Mouse (Mus musculus) kidney, embryonic 15.5 days (tissue): ENCODE results near the gene Pmfbp1. TPM values are rescaled to one million over a fixed set of nuclear protein-coding genes. Genes with fewer than 3 reads are reported as not detected.

Experiments
- ATAC-seq: fragments of 200-750 bp; cut with Nextera tagmentation; replicated peaks from 2 replicates; pipeline ENCODE4 v1.8.0; 2017; ENCODE audit warnings: moderate TSS enrichment; ENCODE audit not compliant: low FRiP score
- H3K27ac ChIP-seq: fragments of 300-500 bp; sonication (generic); 2 replicates; pipeline ENCODE4 v1.5.1; 2015; ENCODE audit warnings: mild to moderate bottlenecking, inconsistent platforms
- H3K27me3 ChIP-seq: fragments of 300-500 bp; sonication (generic); 2 replicates; pipeline ENCODE4 v1.6.1; 2015; ENCODE audit warnings: inconsistent platforms
- H3K36me3 ChIP-seq: fragments of 300-500 bp; sonication (generic); 2 replicates; pipeline ENCODE4 v1.6.1; 2015; ENCODE audit warnings: inconsistent platforms
- H3K4me1 ChIP-seq: fragments of 300-500 bp; sonication (generic); 2 replicates; pipeline ENCODE4 v1.6.1; 2015; ENCODE audit warnings: inconsistent platforms
- H3K4me2 ChIP-seq: fragments of 300-500 bp; sonication (generic); 2 replicates; pipeline ENCODE4 v1.6.1; 2015; ENCODE audit warnings: moderate library complexity, mild to moderate bottlenecking, inconsistent platforms
- H3K4me3 ChIP-seq: fragments of 300-500 bp; sonication (generic); replicated peaks from 2 replicates; pipeline ENCODE4 v1.5.1; 2015; ENCODE audit warnings: mild to moderate bottlenecking, inconsistent platforms
- H3K9ac ChIP-seq: fragments of 300-500 bp; sonication (generic); 2 replicates; pipeline ENCODE4 v1.6.1; 2015; ENCODE audit warnings: mild to moderate bottlenecking, inconsistent platforms
- H3K9me3 ChIP-seq: fragments of 300-500 bp; sonication (generic); replicated peaks from 2 replicates; pipeline ENCODE4 v1.6.1; 2016; ENCODE audit warnings: inconsistent platforms
- whole genome bisulfite sequencing: fragments of 180-500 bp; shearing (Covaris S2); methylation state at CpG from one replicate; pipeline ENCODE4 v1.1.7; 2015; ENCODE audit warnings: mixed read lengths; 5-methylcytosine and 5-hydroxymethylcytosine counted together
- polyA plus RNA-seq: library from polyadenylated mRNA; unstranded; fragments of >200 nt; fragmentation: Nextera tagmentation; extraction: Ambion mirVana; gene quantifications from 2 replicates; pipeline ENCODE4 v1.2.1, GENCODE M21; 2015

Pmfbp1 gene
- polyA plus RNA-seq, 1 experiment from 2014 or later, result 0.10 TPM

DNA sequence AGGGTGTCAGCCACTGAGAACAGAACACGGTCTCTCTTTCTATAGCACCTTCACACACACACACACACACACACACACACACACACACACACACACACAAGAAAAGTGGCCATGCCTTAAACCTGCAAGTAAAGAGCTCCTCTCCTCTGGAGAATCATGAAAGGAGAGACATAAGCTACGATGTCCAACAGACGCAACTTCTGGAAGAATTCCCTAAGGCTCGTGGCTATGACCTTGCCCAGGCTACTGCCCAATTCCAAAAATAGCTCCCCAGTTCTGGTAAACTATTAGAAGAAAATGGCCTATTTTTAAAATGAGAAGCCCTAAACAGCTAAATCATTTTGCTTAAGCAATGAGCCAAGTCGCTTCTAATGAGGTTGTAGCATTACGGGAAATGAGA lies 22.0 kb upstream of the Pmfbp1 start:
- 76% methylated on average over 6 of the region's 6 CpGs for WGBS

DNA sequence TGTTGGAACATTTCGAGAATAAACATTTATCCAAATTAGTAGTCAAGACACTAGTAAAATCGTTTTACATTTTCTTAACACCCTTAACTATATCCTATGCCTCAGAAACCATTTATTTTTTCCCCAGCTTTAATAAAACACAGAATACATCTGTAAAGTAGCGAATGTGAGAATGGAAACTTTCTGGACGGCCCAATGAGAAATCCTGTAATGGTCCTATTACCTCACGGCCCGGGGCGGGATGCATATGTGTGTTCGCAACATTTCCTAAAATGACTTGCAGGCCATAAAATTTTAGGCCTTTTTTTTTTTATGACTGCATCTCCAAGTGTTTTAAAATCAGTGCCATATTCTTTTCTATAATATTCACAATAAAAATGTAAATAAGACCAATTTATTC lies 21.4 kb upstream of the Pmfbp1 start:
- Histone ChIP-seq H3K36me3 (no peaks in the 10 kb centered on the region), H3K9ac (no peak overlapping the region), H3K4me1 (no peaks in the 10 kb centered on the region), H3K9me3 (no peaks in the 10 kb centered on the region), H3K4me2 (no peak overlapping the region), H3K27me3 (peaks cover 16% of the 10 kb centered on the region; the same call in 1 of the 2 replicates), H3K27ac (no peak overlapping the region), H3K4me3 (no peak overlapping the region)
- ATAC-seq, result no peak
- 82% methylated on average over 8 of the region's 8 CpGs for WGBS

More for the DNA sequence above, 22.0 kb upstream of the Pmfbp1 start:
- Histone ChIP-seq H3K4me2 (no peak overlapping the region), H3K9me3 (no peaks in the 10 kb centered on the region), H3K4me1 (no peaks in the 10 kb centered on the region), H3K27ac (no peak overlapping the region), H3K36me3 (no peaks in the 10 kb centered on the region), H3K4me3 (no peak overlapping the region), H3K9ac (no peak overlapping the region), H3K27me3 (peaks cover 16% of the 10 kb centered on the region)
- no peak for ATAC-seq

DNA sequence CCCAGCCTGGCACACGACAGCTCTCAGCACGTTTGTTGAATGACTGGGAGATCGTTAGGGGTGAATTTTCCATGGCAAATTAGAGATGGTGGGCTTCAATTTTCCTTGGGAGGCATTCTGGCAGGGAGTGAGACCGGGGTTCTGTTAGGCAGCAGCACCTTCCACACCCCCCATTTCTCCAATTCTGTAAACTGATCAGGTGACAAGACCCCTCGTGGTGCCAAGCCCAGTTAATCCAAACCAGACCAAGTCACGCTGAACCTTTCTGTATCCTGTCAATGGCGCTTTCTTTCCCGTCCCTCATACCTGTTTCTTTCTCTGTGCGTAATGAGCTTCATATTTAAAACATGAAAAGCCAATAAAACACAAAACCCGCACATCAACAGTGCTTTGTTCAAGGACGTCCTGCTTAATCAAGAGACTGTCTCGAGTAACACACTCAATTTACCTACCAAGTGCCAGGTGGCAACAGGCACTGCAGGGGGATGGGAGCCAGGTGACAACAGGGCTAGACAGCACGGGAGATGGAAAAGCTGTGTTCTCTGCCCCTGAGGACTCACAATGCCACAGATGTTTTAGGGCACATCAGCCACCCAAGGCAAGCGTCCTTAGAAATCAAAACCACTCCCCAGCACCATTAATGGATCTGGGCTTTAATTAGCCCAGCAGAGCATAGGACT lies 19.2 kb upstream of the Pmfbp1 start:
- WGBS, result 64% methylated on average over 14 of the region's 14 CpGs
- Histone ChIP-seq H3K4me1 (no peaks in the 10 kb centered on the region), H3K4me3 (no peak overlapping the region), H3K27ac (no peak overlapping the region), H3K36me3 (no peaks in the 10 kb centered on the region), H3K4me2 (no peak overlapping the region), H3K27me3 (peaks cover 7% of the 10 kb centered on the region; the same call in 1 of the 2 replicates), H3K9ac (no peak overlapping the region), H3K9me3 (no peaks in the 10 kb centered on the region)
- ATAC-seq, result no peak

DNA sequence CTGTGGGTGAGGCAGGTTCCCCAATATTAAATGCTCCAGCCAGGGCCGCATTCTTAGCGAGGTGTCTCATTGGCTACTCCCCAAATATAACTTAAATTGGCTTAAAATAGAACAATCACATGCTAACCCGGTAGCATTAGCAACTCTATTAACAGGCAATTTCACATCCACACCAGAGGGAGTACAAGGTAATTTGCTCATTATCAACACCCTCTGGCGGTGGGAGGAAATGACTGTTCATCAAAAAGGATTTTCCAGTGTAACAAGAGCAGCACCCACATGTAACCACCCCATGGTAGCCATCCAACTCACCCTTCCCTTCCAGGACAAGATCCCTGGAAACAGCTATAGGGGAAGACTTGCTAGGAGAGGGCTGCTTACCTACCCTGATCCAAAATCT lies 18.4 kb upstream of the Pmfbp1 start:
- no peak for ATAC-seq
- no peaks in the 10 kb centered on the region for H3K9me3 ChIP-seq
- H3K4me1 ChIP-seq, result no peaks in the 10 kb centered on the region
- no peak overlapping the region for H3K4me2 ChIP-seq
- H3K9ac ChIP-seq, result no peak overlapping the region
- no peak overlapping the region for H3K4me3 ChIP-seq
- H3K36me3 ChIP-seq, result no peaks in the 10 kb centered on the region
- 64% methylated on average over 4 of the region's 4 CpGs for WGBS
- no peak overlapping the region for H3K27ac ChIP-seq
- peaks cover 7% of the 10 kb centered on the region; the same call in 1 of the 2 replicates for H3K27me3 ChIP-seq

DNA sequence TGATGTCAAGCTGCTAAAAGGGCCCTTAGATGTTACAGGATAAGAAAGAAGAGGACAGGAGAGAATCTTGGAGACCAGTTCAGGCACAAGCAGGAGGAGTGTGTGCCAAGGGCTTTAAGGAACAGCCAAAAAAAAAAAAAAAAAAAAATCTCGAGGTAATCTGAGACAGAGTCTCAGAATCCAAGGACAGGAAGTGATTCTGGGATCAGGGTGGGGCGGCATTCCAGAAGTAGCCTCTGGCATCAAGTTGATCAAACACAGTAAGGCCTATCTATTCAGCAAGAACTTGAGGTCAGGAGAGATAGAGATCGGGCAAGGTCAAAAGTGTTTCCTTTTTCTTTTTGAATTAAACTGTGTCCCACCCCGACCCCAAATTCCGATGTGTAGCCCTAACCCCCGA lies 15.2 kb upstream of the Pmfbp1 start:
- ATAC-seq, result no peak
- H3K36me3 ChIP-seq, result no peaks in the 10 kb centered on the region
- no peaks in the 10 kb centered on the region for H3K9me3 ChIP-seq
- no peaks in the 10 kb centered on the region for H3K4me1 ChIP-seq
- 66% methylated on average over 6 of the region's 6 CpGs for WGBS
- no peak overlapping the region for H3K27ac ChIP-seq
- H3K4me3 ChIP-seq, result no peak overlapping the region
- no peak overlapping the region for H3K9ac ChIP-seq
- H3K4me2 ChIP-seq, result no peak overlapping the region
- 0 out of 2 replicates have a peak, but pooled peaks cover 3% of the 10 kb centered on the region for H3K27me3 ChIP-seq

DNA sequence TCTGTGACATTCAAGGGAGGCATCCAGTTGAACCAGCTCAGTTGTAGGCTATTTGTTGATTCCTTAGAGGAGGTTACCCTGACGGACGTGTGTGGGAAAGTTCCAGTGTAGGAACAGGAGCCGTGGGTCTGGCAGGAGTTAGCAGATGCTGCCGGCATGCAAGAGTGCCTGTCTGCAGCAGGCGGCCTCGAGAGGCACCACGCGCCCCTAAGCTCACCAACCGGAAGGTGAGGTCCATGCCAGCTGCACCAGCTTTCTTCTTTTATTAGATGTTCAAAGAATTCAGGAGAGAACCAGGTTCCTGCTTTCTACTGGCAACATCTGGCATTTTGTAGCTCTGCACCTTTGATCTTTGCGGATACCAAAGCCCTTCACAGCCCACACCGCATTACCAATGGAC lies 9.1 kb upstream of the Pmfbp1 start:
- Histone ChIP-seq H3K4me2 (no peak overlapping the region), H3K27ac (no peak overlapping the region), H3K4me3 (no peak overlapping the region), H3K9ac (no peak overlapping the region), H3K4me1 (no peaks in the 10 kb centered on the region), H3K9me3 (no peaks in the 10 kb centered on the region), H3K27me3 (no peaks in the 10 kb centered on the region), H3K36me3 (no peaks in the 10 kb centered on the region)
- ATAC-seq, result no peak
- WGBS, result 77% methylated on average over 11 of the region's 11 CpGs

DNA sequence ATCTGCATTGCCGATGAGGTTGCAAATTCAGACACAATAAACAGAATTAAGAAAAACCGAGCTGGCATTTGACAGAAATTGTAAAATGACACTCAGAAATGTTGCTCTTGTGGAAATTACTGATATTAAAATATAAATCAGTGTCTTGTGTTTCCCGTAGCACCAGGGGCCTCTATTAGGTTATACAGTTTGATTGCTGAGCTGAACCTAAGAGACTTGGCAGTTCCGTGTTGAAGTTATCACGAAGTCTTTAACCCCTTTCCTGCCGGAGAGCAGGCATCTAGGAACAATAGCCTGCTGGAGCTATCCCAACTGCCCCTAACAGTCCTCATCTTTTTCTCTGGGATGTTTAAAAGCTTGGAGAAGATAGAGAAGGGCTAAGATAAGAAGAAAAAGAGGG lies 8.3 kb upstream of the Pmfbp1 start:
- Histone ChIP-seq H3K4me1 (no peaks in the 10 kb centered on the region), H3K4me2 (no peak overlapping the region), H3K9me3 (no peaks in the 10 kb centered on the region), H3K27ac (no peak overlapping the region), H3K4me3 (no peak overlapping the region), H3K27me3 (no peaks in the 10 kb centered on the region), H3K9ac (no peak overlapping the region), H3K36me3 (no peaks in the 10 kb centered on the region)
- ATAC-seq, result no peak
- 28% methylated on average over 6 of the region's 6 CpGs for WGBS

DNA sequence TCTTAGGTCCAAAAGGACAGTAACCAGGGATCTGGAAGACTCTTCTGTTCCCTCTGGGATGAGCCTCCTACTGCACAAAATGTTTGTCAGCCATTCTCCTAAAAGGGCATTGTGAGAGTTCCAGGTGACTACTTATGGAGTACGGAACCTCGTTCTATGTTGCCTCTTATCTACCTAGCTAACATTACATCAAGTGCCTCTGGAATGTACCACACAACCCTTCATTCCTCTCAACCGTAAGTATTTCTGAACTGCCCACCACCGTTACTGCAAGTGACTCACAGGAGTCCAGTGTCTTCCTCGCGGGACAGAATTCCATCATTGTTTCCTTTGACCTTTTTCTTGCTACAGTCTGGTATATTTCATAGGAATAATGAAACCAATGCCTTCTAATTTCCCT lies 1.0 kb upstream of the Pmfbp1 start:
- Histone ChIP-seq H3K36me3 (no peaks in the 10 kb centered on the region), H3K4me1 (no peaks in the 10 kb centered on the region), H3K27me3 (no peaks in the 10 kb centered on the region), H3K4me2 (no peak overlapping the region), H3K4me3 (no peak overlapping the region), H3K9ac (no peak overlapping the region), H3K27ac (no peak overlapping the region), H3K9me3 (no peaks in the 10 kb centered on the region)
- 83% methylated on average over 6 of the region's 6 CpGs for WGBS
- no peak for ATAC-seq

DNA sequence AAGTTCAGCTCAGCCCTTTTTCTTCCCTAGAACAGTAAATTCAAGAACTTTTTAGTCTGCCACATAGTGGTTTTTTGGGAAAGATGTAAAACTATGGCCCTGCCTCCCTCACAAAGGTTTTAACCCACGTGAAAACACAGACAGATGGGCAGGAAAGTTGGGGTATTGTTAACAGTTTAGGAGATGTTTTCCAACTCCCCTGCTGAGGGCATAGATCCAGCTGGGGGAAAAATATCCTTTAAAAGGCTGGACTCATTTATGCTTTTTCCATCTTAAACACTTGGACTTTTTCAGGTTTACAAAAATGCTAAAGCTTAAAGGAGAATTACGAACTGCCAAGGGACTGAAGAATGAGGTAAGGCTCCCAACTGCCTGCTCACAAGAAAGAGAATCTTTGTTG lies 774 bp downstream of the Pmfbp1 start:
- Histone ChIP-seq H3K9me3 (no peaks in the 10 kb centered on the region), H3K4me1 (no peaks in the 10 kb centered on the region), H3K27me3 (no peaks in the 10 kb centered on the region), H3K4me2 (no peak overlapping the region), H3K27ac (no peak overlapping the region), H3K36me3 (no peaks in the 10 kb centered on the region), H3K9ac (no peak overlapping the region), H3K4me3 (no peak overlapping the region)
- no peak for ATAC-seq
- WGBS, result 67% methylated on average over 2 of the region's 2 CpGs

DNA sequence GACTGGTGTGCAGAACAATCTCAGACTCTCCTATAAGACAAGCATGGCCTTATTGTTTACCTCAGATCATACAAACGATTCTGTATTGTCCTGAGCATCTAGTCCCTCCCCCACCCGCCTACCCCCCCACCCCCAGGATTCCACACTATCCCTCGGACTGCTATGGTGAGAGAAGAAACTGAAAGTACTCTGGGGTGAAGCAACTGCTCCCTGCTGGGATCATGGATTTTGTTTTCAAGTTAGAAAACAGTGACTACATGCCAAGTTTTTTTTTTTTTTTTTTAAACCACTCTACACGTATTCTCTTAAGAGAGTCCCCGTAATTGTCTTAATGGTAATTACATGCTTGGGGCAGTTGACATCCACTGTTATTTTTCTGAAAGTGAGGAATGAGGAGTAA lies 3.6 kb downstream of the Pmfbp1 start:
- Histone ChIP-seq H3K9ac (no peak overlapping the region), H3K4me1 (no peaks in the 10 kb centered on the region), H3K9me3 (no peaks in the 10 kb centered on the region), H3K27me3 (no peaks in the 10 kb centered on the region), H3K4me2 (no peak overlapping the region), H3K27ac (no peak overlapping the region), H3K4me3 (no peak overlapping the region), H3K36me3 (no peaks in the 10 kb centered on the region)
- ATAC-seq, result no peak
- whole genome bisulfite sequencing, result 67% methylated on average over 5 of the region's 5 CpGs

DNA sequence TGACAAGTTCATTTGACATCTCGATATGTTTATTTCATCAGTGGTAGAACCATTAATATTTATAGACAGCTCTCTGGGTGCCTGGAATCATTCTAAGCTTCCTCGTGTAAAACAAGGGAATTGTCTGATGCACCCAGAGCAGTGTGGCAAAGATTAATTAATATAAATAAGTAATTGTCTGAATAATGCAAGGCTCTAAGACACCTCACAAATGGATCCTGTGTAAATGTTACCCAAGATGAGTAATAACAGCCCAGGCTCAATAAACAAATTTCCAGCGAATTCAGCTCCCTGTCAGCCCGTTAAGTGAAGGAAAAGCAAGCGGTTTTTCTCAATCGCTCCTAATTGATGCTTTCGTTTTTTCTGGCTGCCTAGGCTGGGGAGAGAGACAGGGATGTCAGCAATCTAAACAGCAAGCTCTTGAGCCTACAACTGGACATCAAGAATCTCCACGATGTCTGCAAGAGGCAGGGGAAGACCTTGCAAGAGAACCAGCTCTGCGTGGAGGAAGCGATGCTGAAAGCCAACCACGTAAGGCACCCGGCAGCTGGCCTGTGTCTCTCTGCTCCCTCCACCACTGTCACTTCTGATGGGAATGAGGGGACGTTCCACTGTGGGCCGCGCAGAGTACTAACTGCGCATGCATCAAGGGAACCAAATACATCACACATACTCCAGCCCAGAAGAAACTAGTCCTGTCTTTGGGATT lies 5.3 kb downstream of the Pmfbp1 start:
- H3K27me3 ChIP-seq, result no peaks in the 10 kb centered on the region
- H3K27ac ChIP-seq, result no peak overlapping the region
- H3K4me1 ChIP-seq, result no peaks in the 10 kb centered on the region
- H3K4me3 ChIP-seq, result no peak overlapping the region
- no peak overlapping the region for H3K9ac ChIP-seq
- ATAC-seq, result no peak
- H3K4me2 ChIP-seq, result no peak overlapping the region
- H3K9me3 ChIP-seq, result no peaks in the 10 kb centered on the region
- WGBS, result 82% methylated on average over 16 of the region's 16 CpGs
- no peaks in the 10 kb centered on the region for H3K36me3 ChIP-seq

DNA sequence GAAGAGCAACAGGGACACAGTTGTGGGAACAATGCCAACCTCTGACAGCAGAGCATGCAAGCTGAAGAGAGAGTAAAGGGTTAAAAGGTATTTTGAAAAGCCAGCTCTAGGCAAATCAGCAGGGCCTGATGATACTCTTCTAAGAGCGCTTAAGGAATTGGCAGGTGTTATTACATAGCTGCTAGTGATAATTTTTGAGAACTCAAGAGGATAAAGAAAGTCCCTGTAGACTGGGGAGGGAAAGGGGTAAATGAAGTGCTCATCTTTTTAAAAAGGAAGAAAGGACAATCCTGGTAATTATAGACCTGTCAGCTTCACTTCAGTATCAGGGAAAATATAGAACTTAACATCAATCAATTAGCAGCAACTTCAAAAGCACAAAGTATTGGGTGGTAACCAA lies 9.7 kb downstream of the Pmfbp1 start:
- no peaks in the 10 kb centered on the region for H3K4me1 ChIP-seq
- no peak overlapping the region for H3K4me2 ChIP-seq
- H3K9ac ChIP-seq, result no peak overlapping the region
- H3K4me3 ChIP-seq, result no peak overlapping the region
- no peaks in the 10 kb centered on the region for H3K27me3 ChIP-seq
- ATAC-seq, result no peak
- 87% methylated on average over 1 of the region's 1 CpGs for WGBS
- no peaks in the 10 kb centered on the region for H3K9me3 ChIP-seq
- no peaks in the 10 kb centered on the region for H3K36me3 ChIP-seq
- H3K27ac ChIP-seq, result no peak overlapping the region

DNA sequence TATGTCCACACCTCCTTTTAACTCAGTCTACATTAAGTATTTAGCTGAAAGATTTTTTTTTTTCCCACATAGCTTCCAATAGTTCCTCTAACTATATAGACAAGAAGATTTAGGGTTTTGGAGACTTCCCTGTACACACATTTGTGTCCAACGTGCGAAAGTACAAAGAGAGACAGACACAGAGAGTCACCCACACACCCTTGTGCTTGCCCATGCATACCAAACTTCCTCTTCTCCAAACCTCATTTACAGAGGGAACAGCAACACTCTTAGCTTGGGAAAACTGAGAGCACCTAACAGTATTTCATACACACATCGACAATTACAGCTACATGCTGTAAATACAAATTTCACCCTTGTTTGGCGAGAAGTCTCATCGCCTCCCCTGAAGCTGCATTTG lies 11.7 kb downstream of the Pmfbp1 start:
- no peaks in the 10 kb centered on the region for H3K27me3 ChIP-seq
- H3K9ac ChIP-seq, result no peak overlapping the region
- H3K4me1 ChIP-seq, result no peaks in the 10 kb centered on the region
- no peak overlapping the region for H3K27ac ChIP-seq
- no peak overlapping the region for H3K4me2 ChIP-seq
- H3K4me3 ChIP-seq, result no peak overlapping the region
- ATAC-seq, result no peak
- 83% methylated on average over 5 of the region's 5 CpGs for WGBS
- H3K9me3 ChIP-seq, result no peaks in the 10 kb centered on the region
- H3K36me3 ChIP-seq, result no peaks in the 10 kb centered on the region
